Mouse (Mus musculus) liver, adult 2 months (tissue): ENCODE measurements around the gene E130309D02Rik.

ENCODE experiments used
- CTCF ChIP-seq: fragments of 200-500 bp; IDR thresholded peaks from 2 replicates; pipeline ENCODE4 v1.5.1; 2011; ENCODE audit warnings: low read depth, low read length, control low read depth
- POLR2A ChIP-seq: fragments of 200-500 bp; IDR thresholded peaks from 2 replicates; pipeline ENCODE4 v1.6.1; 2011; ENCODE audit warnings: low read length, control low read depth; ENCODE audit not compliant: insufficient read depth; ENCODE audit errors: extremely low read depth

GRCm38 (mm10) chr5:143292879-143293278 lies 22.3 kb downstream of the E130309D02Rik start:
- no peak for TF ChIP-seq CTCF
- TF ChIP-seq POLR2A: no peak
